Mouse (Mus musculus): Measurements from ENCODE around the gene Rin2. TPM values are rescaled to one million over a fixed set of nuclear protein-coding genes. Genes with fewer than 3 reads are reported as not detected.
A peak's percentile ranks its signal among the peaks of the same experiment; 100 is the strongest.
"Not testable (repeated sequence)": the region's sequence is repeated elsewhere in the genome, so short reads cannot be mapped to it uniquely, and the experiment has no call there.

Rin2 gene
- polyA plus RNA-seq, 1 experiment from 2014 or later, result 26.7 TPM

DNA sequence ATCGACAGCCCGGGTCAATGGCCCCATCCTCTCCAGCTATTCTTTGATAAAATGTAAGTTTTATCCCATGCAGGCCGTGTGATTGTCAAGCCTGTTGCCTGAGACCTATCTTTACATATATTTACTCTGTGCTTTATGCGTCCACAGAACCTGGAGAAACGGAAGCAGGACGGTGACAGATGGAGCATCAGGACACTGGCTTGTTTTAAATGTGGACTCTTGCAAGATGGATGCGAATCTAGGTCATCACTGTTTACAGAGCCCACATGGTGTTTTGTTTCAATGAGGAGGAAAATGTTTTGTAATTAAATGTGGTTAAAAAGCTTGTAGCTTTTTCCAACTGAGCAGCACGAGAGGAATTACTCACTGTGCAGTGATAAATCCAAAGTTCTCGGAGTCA, 223.1 kb downstream of the Rin2 start:
- ATAC-seq (ENCODE audit: insufficient read depth), result no peak
- Histone ChIP-seq H3K4me1 (ENCODE audit: insufficient read depth) (no peaks in the 10 kb centered on the region), H3K9ac (no peak overlapping the region), H3K27ac (ENCODE audit: low read depth) (no peak overlapping the region), H3K36me3 (ENCODE audit: insufficient read depth) (no peaks in the 10 kb centered on the region), H3K4me3 (ENCODE audit: low read depth, low read length) (no peak overlapping the region), H3K27me3 (ENCODE audit: insufficient read depth, low read length) (no peaks in the 10 kb centered on the region), H3K4me2 (no peak overlapping the region), H3K9me3 (ENCODE audit: low read depth, low read length) (no peaks in the 10 kb centered on the region)
- WGBS, result 55% methylated on average over 9 of the region's 9 CpGs
- DNase-seq, result no peak
- no peak for TF ChIP-seq CTCF (IDR thresholded peaks at IDR 0.05; ENCODE audit: low read depth)

DNA sequence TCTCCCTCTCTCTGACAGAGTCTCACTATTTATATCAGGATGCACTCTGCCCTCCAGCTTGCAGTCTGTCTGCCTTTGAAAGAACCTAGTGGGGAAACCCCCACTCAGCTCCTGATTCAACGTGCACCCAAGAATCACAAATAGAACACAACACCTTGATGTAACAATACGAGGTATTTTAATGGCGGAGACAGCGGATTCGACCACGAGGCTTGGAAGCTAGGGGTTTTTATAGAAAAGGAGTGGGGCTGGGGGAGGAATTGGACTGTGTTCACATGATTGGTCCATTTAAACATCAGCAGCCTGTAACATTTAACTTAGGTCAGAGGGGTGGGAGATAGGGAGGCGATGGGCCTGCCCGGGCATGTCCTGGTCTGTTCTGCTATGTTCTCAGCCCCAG, 225.3 kb downstream of the Rin2 start:
- H3K27me3 ChIP-seq (ENCODE audit: insufficient read depth, low read length); H3K9ac ChIP-seq; H3K4me2 ChIP-seq; H3K4me3 ChIP-seq (ENCODE audit: low read depth, low read length); H3K4me1 ChIP-seq (ENCODE audit: insufficient read depth); H3K36me3 ChIP-seq (ENCODE audit: insufficient read depth); H3K9me3 ChIP-seq (ENCODE audit: low read depth, low read length); DNase-seq; H3K27ac ChIP-seq (ENCODE audit: low read depth); ATAC-seq (ENCODE audit: insufficient read depth): not testable (repeated sequence)
- WGBS, result 66% methylated on average over 7 of the region's 8 CpGs

DNA sequence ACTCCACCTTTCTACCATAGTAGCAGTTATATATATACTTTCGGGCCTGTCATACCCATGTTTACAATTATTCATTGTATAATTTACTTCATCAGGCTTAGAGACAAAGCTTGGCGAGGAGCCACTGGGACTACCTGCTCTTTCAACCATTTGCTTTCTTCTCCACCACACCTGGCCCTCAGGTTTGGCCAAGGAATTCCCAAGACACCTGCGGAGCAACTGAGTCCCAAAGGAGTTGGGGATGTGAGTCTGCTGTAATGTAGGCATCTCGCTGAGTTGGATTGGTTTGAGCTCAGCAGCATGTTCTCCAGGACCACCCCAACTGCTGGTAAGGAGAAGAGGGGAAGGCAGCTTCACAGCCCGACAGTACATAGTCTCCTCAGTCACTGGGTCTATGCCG, 226.8 kb downstream of the Rin2 start, which contains the start of gene Naa20:
TSS of gene Naa20 (plus strand) at position 239 of the 400 bp plus-strand sequence.
- 0 out of 2 replicates have a peak, but pooled peaks cover 7% of the 10 kb centered on the region for H3K4me1 ChIP-seq (ENCODE audit: insufficient read depth)
- no peak within 1 kb of the TSS for H3K9ac ChIP-seq
- peak within 1 kb of the TSS; percentile 80 for H3K4me2 ChIP-seq
- peak within 1 kb of the TSS; percentile 95; the same call in 1 of the 2 replicates for H3K4me3 ChIP-seq (ENCODE audit: low read depth, low read length)
- 81% methylated on average over 6 of the region's 6 CpGs for WGBS
- no peak for TF ChIP-seq CTCF (IDR thresholded peaks at IDR 0.05; ENCODE audit: low read depth)
- H3K27me3 ChIP-seq (ENCODE audit: insufficient read depth, low read length), result no peaks in the 10 kb centered on the region
- H3K9me3 ChIP-seq (ENCODE audit: low read depth, low read length), result no peaks in the 10 kb centered on the region
- ATAC-seq (ENCODE audit: insufficient read depth) (no peak), DNase-seq (no peak)
- no peak within 1 kb of the TSS for H3K27ac ChIP-seq (ENCODE audit: low read depth)
- H3K36me3 ChIP-seq (ENCODE audit: insufficient read depth), result peaks cover 7% of the 10 kb centered on the region; the same call in 1 of the 2 replicates

GRCm38 (mm10) chr2:145903061-145903901, 228.3 kb downstream of the Rin2 start:
- H3K27me3 ChIP-seq (ENCODE audit: insufficient read depth, low read length), result no peaks in the 10 kb centered on the region
- H3K36me3 ChIP-seq (ENCODE audit: insufficient read depth), result peaks cover 18% of the 10 kb centered on the region
- H3K4me3 ChIP-seq (ENCODE audit: low read depth, low read length), result peak overlapping the region; percentile 95
- H3K9me3 ChIP-seq (ENCODE audit: low read depth, low read length), result no peaks in the 10 kb centered on the region
- 0 out of 2 replicates have a peak, but pooled peaks cover 7% of the 10 kb centered on the region for H3K4me1 ChIP-seq (ENCODE audit: insufficient read depth)
- under 1% methylated on average over 68 of the region's 68 CpGs for WGBS
- H3K27ac ChIP-seq (ENCODE audit: low read depth), result peak overlapping the region; percentile 87
- peak; percentile 96 for DNase-seq
- TF ChIP-seq CTCF (IDR thresholded peaks at IDR 0.05; ENCODE audit: low read depth), result peak; percentile 65
- peak overlapping the region; percentile 95 for H3K9ac ChIP-seq
- peak; percentile 96 for ATAC-seq (ENCODE audit: insufficient read depth)
- peak overlapping the region; percentile 80 for H3K4me2 ChIP-seq

- no peak for TF ChIP-seq CTCF (IDR thresholded peaks at IDR 0.05; ENCODE audit: low read depth)
- Histone ChIP-seq H3K4me2 (peak overlapping the region; percentile 80), H3K36me3 (ENCODE audit: insufficient read depth) (peaks cover 25% of the 10 kb centered on the region), H3K9ac (peak overlapping the region; percentile 95), H3K27ac (ENCODE audit: low read depth) (no peak overlapping the region), H3K4me1 (ENCODE audit: insufficient read depth) (0 out of 2 replicates have a peak, but pooled peaks cover 7% of the 10 kb centered on the region), H3K4me3 (ENCODE audit: low read depth, low read length) (peak overlapping the region; percentile 95), H3K27me3 (ENCODE audit: insufficient read depth, low read length) (no peaks in the 10 kb centered on the region), H3K9me3 (ENCODE audit: low read depth, low read length) (no peaks in the 10 kb centered on the region)
- ATAC-seq (ENCODE audit: insufficient read depth), result no peak
- DNase-seq, result no peak
- WGBS, result 31% methylated on average over 12 of the region's 12 CpGs
Measured at GRCm38 (mm10) chr2:145903983-145904616, 229.1 kb downstream of the Rin2 start.

DNA sequence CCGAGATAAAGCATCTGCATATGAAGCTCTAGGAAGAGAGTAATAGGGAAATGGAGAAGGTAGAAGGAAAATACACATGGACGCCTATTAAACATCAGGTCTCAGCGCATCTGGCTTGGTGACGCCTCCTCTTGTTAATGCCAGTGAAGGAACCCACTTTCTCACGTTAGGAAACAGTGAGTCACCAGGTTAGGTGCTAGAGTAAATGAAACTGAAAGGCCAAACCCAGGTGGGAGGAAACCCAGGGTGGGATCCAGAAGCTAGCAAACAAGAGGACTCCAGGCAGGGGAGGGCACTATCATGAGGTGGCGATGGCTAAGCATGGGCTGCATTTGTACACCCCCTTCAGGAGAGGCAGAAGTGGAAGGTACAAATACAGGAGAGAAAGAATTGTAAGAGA, 230.1 kb downstream of the Rin2 start:
- Histone ChIP-seq H3K4me1 (ENCODE audit: insufficient read depth) (0 out of 2 replicates have a peak, but pooled peaks cover 7% of the 10 kb centered on the region), H3K36me3 (ENCODE audit: insufficient read depth) (peaks cover 32% of the 10 kb centered on the region), H3K27ac (ENCODE audit: low read depth) (no peak overlapping the region), H3K9ac (no peak overlapping the region; the same call in 1 of the 2 replicates), H3K27me3 (ENCODE audit: insufficient read depth, low read length) (no peaks in the 10 kb centered on the region), H3K9me3 (ENCODE audit: low read depth, low read length) (no peaks in the 10 kb centered on the region), H3K4me3 (ENCODE audit: low read depth, low read length) (no peak overlapping the region), H3K4me2 (peak overlapping the region; percentile 80; the same call in 1 of the 2 replicates)
- TF ChIP-seq CTCF (IDR thresholded peaks at IDR 0.05; ENCODE audit: low read depth), result no peak
- no peak for ATAC-seq (ENCODE audit: insufficient read depth)
- no peak for DNase-seq
- WGBS, result 75% methylated on average over 6 of the region's 6 CpGs

- H3K4me3 ChIP-seq (ENCODE audit: low read depth, low read length); DNase-seq; H3K9ac ChIP-seq; H3K27me3 ChIP-seq (ENCODE audit: insufficient read depth, low read length); ATAC-seq (ENCODE audit: insufficient read depth); H3K9me3 ChIP-seq (ENCODE audit: low read depth, low read length); H3K27ac ChIP-seq (ENCODE audit: low read depth); H3K4me1 ChIP-seq (ENCODE audit: insufficient read depth); H3K4me2 ChIP-seq: not testable (repeated sequence)
- 39% methylated on average over 4 of the region's 4 CpGs for WGBS
- peak; percentile 30 for TF ChIP-seq CTCF (IDR thresholded peaks at IDR 0.05; ENCODE audit: low read depth)
- H3K36me3 ChIP-seq (ENCODE audit: insufficient read depth), result peaks cover 39% of the 10 kb centered on the region
Measured at GRCm38 (mm10) chr2:145905884-145906283, 230.9 kb downstream of the Rin2 start.
